Mouse (Mus musculus) myocyte (in vitro differentiated cells): ENCODE data around the gene Dnah2.

Experiments used
- CEBPB ChIP-seq: IDR thresholded peaks from 2 replicates; pipeline ENCODE4 v1.6.1; 2011; ENCODE audit warnings: mild to moderate bottlenecking, moderate library complexity; ENCODE audit not compliant: poor library complexity, insufficient read depth, severe bottlenecking
- E2F4 ChIP-seq: IDR thresholded peaks from one replicate; pipeline ENCODE4 v1.6.1; 2011; ENCODE audit warnings: mild to moderate bottlenecking, control low read depth, moderate library complexity; ENCODE audit not compliant: insufficient read depth
- MAX ChIP-seq: IDR thresholded peaks from one replicate; pipeline ENCODE4 v1.6.1; 2011; ENCODE audit warnings: low read depth, mild to moderate bottlenecking, control low read depth
- POLR2A ChIP-seq: IDR thresholded peaks from one replicate; pipeline ENCODE4 v1.6.1; 2011; ENCODE audit warnings: low read depth, mild to moderate bottlenecking, control low read depth, moderate library complexity; ENCODE audit not compliant: insufficient read length
- REST ChIP-seq: IDR thresholded peaks from one replicate; pipeline ENCODE4 v1.6.1; 2011; ENCODE audit warnings: mild to moderate bottlenecking, control low read depth, moderate library complexity; ENCODE audit not compliant: insufficient read depth, insufficient read length
- USF1 ChIP-seq: IDR thresholded peaks from one replicate; pipeline ENCODE4 v1.6.1; 2011; ENCODE audit warnings: low read depth, mild to moderate bottlenecking, control low read depth, moderate library complexity

GRCm38 (mm10) chr11:69523651-69524050 lies 25.3 kb downstream of the Dnah2 start:
- TF ChIP-seq POLR2A (no peak), USF1 (no peak), MAX (no peak), E2F4 (no peak), REST (no peak), CEBPB (no peak)
